8 mouse cellular contexts compared by ENCODE assay signal in genomic region chr2:35662001-35662491, GRCm38 (mm10).
DNase-seq lines count a peak whose midpoint lies in the region; ATAC-seq and TF ChIP-seq lines count a peak whose summit lies in the region.

No protein-coding gene starts in this region.

- H3K4me1 ChIP-seq in kidney, embryonic 16.5 days (ENCODE audit: insufficient read depth, low read length), result peaks cover 39% of the 10 kb centered on the region
- H3K4me1 ChIP-seq in lung, embryonic 16.5 days (replicated peaks; ENCODE audit: control insufficient read depth, insufficient read depth, low read length), result peaks cover 43% of the 10 kb centered on the region

- WGBS in kidney, embryonic 16.5 days, result under 1% methylated on average over 24 of the region's 24 CpGs
- WGBS in lung, embryonic 16.5 days, result 3% methylated on average over 24 of the region's 24 CpGs

- H3K4me3 ChIP-seq in kidney, embryonic 16.5 days (ENCODE audit: low read length), result peak overlapping the region; percentile 88
- H3K4me3 ChIP-seq in lung, embryonic 16.5 days (ENCODE audit: low read length), result peak overlapping the region; percentile 86

- peak overlapping the region; percentile 93 for H3K9ac ChIP-seq in kidney, embryonic 16.5 days (replicated peaks; ENCODE audit: low read length)
- H3K9ac ChIP-seq in lung, embryonic 16.5 days (ENCODE audit: low read length), result peak overlapping the region; percentile 91

- TF ChIP-seq CTCF in Patski (IDR thresholded peaks at IDR 0.05), result no peak

- H3K9me3 ChIP-seq in kidney, embryonic 16.5 days (ENCODE audit: low read length), result no peaks in the 10 kb centered on the region
- H3K9me3 ChIP-seq in lung, embryonic 16.5 days (ENCODE audit: control insufficient read depth, low read length), result no peaks in the 10 kb centered on the region

- peak overlapping the region; percentile 91 for H3K4me2 ChIP-seq in kidney, embryonic 16.5 days (replicated peaks; ENCODE audit: low read depth, low read length)
- peak overlapping the region; percentile 63 for H3K4me2 ChIP-seq in lung, embryonic 16.5 days (ENCODE audit: low read depth, low read length)

- peak; percentile 96 for DNase-seq in heart, adult 11 months
- DNase-seq in heart, adult 9 months (ENCODE audit: low spot score in 2 of 2), result no peak
- no peak for DNase-seq in Patski (ENCODE audit: low read depth, low spot score)
- DNase-seq in forelimb bud, embryonic 11.5 days (ENCODE audit: low read depth, low spot score), result peak; percentile 62
- DNase-seq in retina, postnatal 1 day, result peak; percentile 76
- DNase-seq in yolk sac, embryonic 10.5 days (ENCODE audit: low spot score), result no peak

- peak overlapping the region; percentile 77 for H3K27ac ChIP-seq in kidney, embryonic 16.5 days (ENCODE audit: low read length)
- peak overlapping the region; percentile 82 for H3K27ac ChIP-seq in lung, embryonic 16.5 days (ENCODE audit: low read length)

- ATAC-seq in Patski, result peak; percentile 31
- ATAC-seq in kidney, embryonic 16.5 days (ENCODE audit: low FRiP score, low TSS enrichment), result peak; percentile 50
- peak; percentile 44 for ATAC-seq in lung, embryonic 16.5 days (ENCODE audit: low read depth)

- H3K36me3 ChIP-seq in kidney, embryonic 16.5 days (ENCODE audit: insufficient read depth, low read length), result no peaks in the 10 kb centered on the region
- no peaks in the 10 kb centered on the region for H3K36me3 ChIP-seq in lung, embryonic 16.5 days (ENCODE audit: control insufficient read depth, insufficient read depth, low read length)

- CTCF ChIA-PET in Patski (lab: Charles Lee), result interaction anchor here (0.9 to 1.1 kb wide), 2 partner anchors 13 to 214 kb away, joined by 3 read pairs; no protein-coding TSS in a partner anchor

- POLR2A ChIA-PET in Patski (lab: Charles Lee), result interaction anchor here (1.7 kb wide), 1 partner anchor 12 kb away, joined by 5 read pairs; no protein-coding TSS in a partner anchor

- no peaks in the 10 kb centered on the region for H3K27me3 ChIP-seq in Patski
- H3K27me3 ChIP-seq in kidney, embryonic 16.5 days (ENCODE audit: insufficient read depth, low read length), result no peaks in the 10 kb centered on the region
- no peaks in the 10 kb centered on the region for H3K27me3 ChIP-seq in lung, embryonic 16.5 days (ENCODE audit: control insufficient read depth, insufficient read depth, low read depth, low read length)

- in situ Hi-C loops in Patski (cut with MboI; ENCODE audit: low pct_unique_long_range_greater_than_20kb), result no loop called here

Comparison
In these comparisons a context has a peak if more than half of its experiments do, and no peak if none do; other contexts are left out.
1. DNase-seq: peak in heart, adult 11 months (single experiment), forelimb bud, embryonic 11.5 days (single experiment) and retina, postnatal 1 day (single experiment); none in heart, adult 9 months (0 of 2), Patski (single experiment) and yolk sac, embryonic 10.5 days (single experiment).
2. Peak in every context shown above with its lines, with median percentiles within 50 percentile points of each other: ATAC-seq.